Comparison of ENCODE assay signal across 9 mouse cellular contexts in genomic region chr13:103978286-103978866, GRCm38 (mm10). TPM values are rescaled to one million over a fixed set of nuclear protein-coding genes. Genes with fewer than 3 reads are reported as not detected.
DNase-seq lines count a peak whose midpoint lies in the region; ATAC-seq and TF ChIP-seq lines count a peak whose summit lies in the region.
"Had no signal": no experiment of that assay in that cellular context is flagged by ENCODE, and none has a peak within 500 bp of the region (broad histone marks: within the 10 kb centered on the region; RNA-seq: fewer than 3 reads in every experiment).

No protein-coding gene starts in this region.

- no peaks in the 10 kb centered on the region for H3K27me3 ChIP-seq in heart, embryonic 13.5 days (replicated peaks)
- no peaks in the 10 kb centered on the region for H3K27me3 ChIP-seq in limb, embryonic 14.5 days (ENCODE audit: control insufficient read depth, insufficient read depth, low read length)
- no peaks in the 10 kb centered on the region for H3K27me3 ChIP-seq in thymus, adult 2 months (ENCODE audit: control insufficient read depth, insufficient read depth, low read length)

- H3K27ac ChIP-seq in heart, embryonic 13.5 days (replicated peaks) = peak overlapping the region; percentile 87
- H3K27ac ChIP-seq in limb, embryonic 14.5 days (replicated peaks; ENCODE audit: low read depth, low read length) = peak overlapping the region; percentile 49
- no peak overlapping the region for H3K27ac ChIP-seq in thymus, adult 2 months (ENCODE audit: control insufficient read depth, insufficient read depth, low read length)
- H3K27ac ChIP-seq: heart, adult 2 months had no signal

- peak; percentile 43; the same call in 1 of the 2 replicates for ATAC-seq in heart, embryonic 13.5 days (ENCODE audit: extremely low read depth, insufficient number of reproducible peaks, low FRiP score, low TSS enrichment)
- peak; percentile 69 for ATAC-seq in limb, embryonic 14.5 days (ENCODE audit: low FRiP score, low read depth)
- ATAC-seq in monocyte, adult 5-6 weeks (replicated peaks; ENCODE audit: insufficient number of reproducible peaks, low FRiP score, low TSS enrichment, poor library complexity, severe bottlenecking) = no peak

- WGBS in heart, embryonic 13.5 days = 18% methylated on average over 5 of the region's 5 CpGs
- 41% methylated on average over 5 of the region's 5 CpGs for WGBS in limb, embryonic 14.5 days
- WGBS in thymus, adult 2 months = 79% methylated on average over 5 of the region's 5 CpGs

- H3K4me1 ChIP-seq in heart, embryonic 13.5 days = peaks cover 30% of the 10 kb centered on the region
- peaks cover 4% of the 10 kb centered on the region; the same call in 1 of the 2 replicates for H3K4me1 ChIP-seq in limb, embryonic 14.5 days (ENCODE audit: control insufficient read depth, insufficient read depth, low read length)
- no peaks in the 10 kb centered on the region for H3K4me1 ChIP-seq in thymus, adult 2 months (replicated peaks; ENCODE audit: control insufficient read depth, insufficient read depth, low read length)

- peaks cover 11% of the 10 kb centered on the region for H3K9me3 ChIP-seq in heart, embryonic 13.5 days
- peaks cover 4% of the 10 kb centered on the region; the same call in 1 of the 2 replicates for H3K9me3 ChIP-seq in limb, embryonic 14.5 days (ENCODE audit: control insufficient read depth, low read length)

- no peak overlapping the region for H3K4me3 ChIP-seq in heart, embryonic 13.5 days
- H3K4me3 ChIP-seq in limb, embryonic 14.5 days (replicated peaks; ENCODE audit: low read length) = no peak overlapping the region
- no peak overlapping the region for H3K4me3 ChIP-seq in thymus, adult 2 months (ENCODE audit: control insufficient read depth, insufficient read depth, low read length)
- H3K4me3 ChIP-seq: heart, adult 2 months had no signal

- no peak overlapping the region; the same call in 1 of the 2 replicates for H3K4me2 ChIP-seq in heart, embryonic 13.5 days
- no peak overlapping the region for H3K4me2 ChIP-seq in limb, embryonic 14.5 days (replicated peaks; ENCODE audit: low read depth, low read length, severe bottlenecking)

- no peaks in the 10 kb centered on the region for H3K36me3 ChIP-seq in heart, embryonic 13.5 days
- no peaks in the 10 kb centered on the region for H3K36me3 ChIP-seq in limb, embryonic 14.5 days (ENCODE audit: control insufficient read depth, insufficient read depth, low read length)
- no peaks in the 10 kb centered on the region for H3K36me3 ChIP-seq in thymus, adult 2 months (ENCODE audit: control insufficient read depth, insufficient read depth, low read length)

- no peak for TF ChIP-seq POLR2A in limb, embryonic 14.5 days (IDR thresholded peaks at IDR 0.05; ENCODE audit: borderline replicate concordance, extremely low read depth, insufficient read depth, insufficient read length)
- TF ChIP-seq POLR2A in thymus, adult 2 months (IDR thresholded peaks at IDR 0.05; ENCODE audit: control insufficient read depth, extremely low read depth, insufficient read depth, low read length, poor library complexity) = no peak

- DNase-seq in 3T3-L1 (ENCODE audit: low read depth, low spot score) = peak; percentile 97
- peak; percentile 36 for DNase-seq in adrenal gland, postnatal 25 days
- peak; percentile 42 for DNase-seq in limb, embryonic 14.5 days (ENCODE audit: low spot score)
- no peak for DNase-seq in thymus, adult 2 months
- no peak for DNase-seq in ovary, postnatal 14 days (ENCODE audit: low spot score)
- DNase-seq in right cerebral cortex, adult 2 months (ENCODE audit: low spot score in 2 of 2) = no peak

- TF ChIP-seq CTCF in thymus, adult 2 months (IDR thresholded peaks at IDR 0.05; ENCODE audit: borderline replicate concordance, control insufficient read depth, extremely low read depth, insufficient read depth, low read length, poor library complexity) = no peak

- H3K9ac ChIP-seq in heart, embryonic 13.5 days = peak overlapping the region; percentile 26; the same call in 1 of the 2 replicates
- no peak overlapping the region for H3K9ac ChIP-seq in limb, embryonic 14.5 days (ENCODE audit: low read depth, low read length, severe bottlenecking)

RNA-seq across cellular contexts. Expression of gene Erbin, which starts 58.1 kb away (rescaled TPM):
- 90.1 and 102 TPM in 2 replicates for total RNA-seq in adrenal gland, postnatal 25 days (2021)
- 9.3 and 10.0 TPM in 2 replicates for polyA plus RNA-seq in heart, embryonic 13.5 days (2015; fragmentation: Nextera tagmentation; extraction: Ambion mirVana)
- polyA plus RNA-seq in limb, embryonic 14.5 days (2012; rRNA removed) = 36.6 and 39.7 TPM in 2 replicates
- 40.2 and 43.0 TPM in 2 replicates for polyA plus RNA-seq in limb, embryonic 14.5 days (2014; fragmentation: Nextera tagmentation; extraction: Ambion mirVana)
- polyA plus RNA-seq in thymus, adult 2 months (2012; rRNA removed) = 19.7 and 20.4 TPM in 2 replicates
- 155 to 190 TPM (median 167 TPM) in 3 replicates for total RNA-seq in monocyte, adult 5-6 weeks (2017)

Comparison
In these comparisons a context has a peak if more than half of its experiments do, and no peak if none do; other contexts are left out.
1. DNase-seq: peak in 3T3-L1 (single experiment), adrenal gland, postnatal 25 days (single experiment) and limb, embryonic 14.5 days (single experiment); none in thymus, adult 2 months (single experiment), ovary, postnatal 14 days (single experiment) and right cerebral cortex, adult 2 months (0 of 2).